Mouse (Mus musculus) small intestine, adult 2 months (tissue): ENCODE data around the gene Cdc34b.

ENCODE experiments used
- CTCF ChIP-seq: fragments of 200-500 bp; IDR thresholded peaks from 2 replicates; pipeline ENCODE4 v1.5.1; 2012; ENCODE audit warnings: low read depth, mild to moderate bottlenecking, control low read depth, inconsistent platforms, low read length, moderate library complexity, mixed read lengths; ENCODE audit not compliant: insufficient replicate concordance, insufficient read length; ENCODE audit errors: extremely low read depth
- POLR2A ChIP-seq: fragments of 200-500 bp; IDR thresholded peaks from 2 replicates; pipeline ENCODE4 v1.6.1; 2012; ENCODE audit warnings: low read depth, mild to moderate bottlenecking, control low read depth, inconsistent platforms, low read length, moderate library complexity

DNA sequence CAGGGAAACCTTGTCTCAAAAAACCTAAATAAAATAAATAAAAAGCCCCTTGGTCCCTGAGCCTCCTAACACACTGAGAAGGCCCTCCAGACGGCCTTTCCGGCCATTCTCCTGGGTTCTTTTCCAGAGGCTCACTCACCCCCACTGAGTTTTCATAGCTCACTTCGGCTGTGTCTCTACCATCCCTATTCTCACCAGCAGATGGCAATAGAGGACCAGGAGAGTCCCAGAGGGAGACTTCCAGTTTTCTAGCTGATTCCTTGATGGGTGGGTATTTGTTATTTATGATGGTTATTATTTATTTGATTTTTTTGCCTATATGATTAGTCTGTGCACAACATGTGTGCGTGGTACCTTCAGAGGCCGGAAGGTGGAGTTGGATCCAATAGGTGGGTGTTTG is 11.3 kb upstream of the Cdc34b start:
- no peak for TF ChIP-seq POLR2A
- TF ChIP-seq CTCF = peak; percentile 58; the same call in 1 of the 2 replicates
